Mouse (Mus musculus) layer of hippocampus, postnatal 36 days (tissue): ENCODE measurements around the gene Fto. TPM values are rescaled to one million over a fixed set of nuclear protein-coding genes. Genes with fewer than 3 reads are reported as not detected.

ENCODE experiments used
- DNase-seq, 2 experiments: peaks; one replicate each; pipeline ENCODE4 v3.0.0; 2022
- total RNA-seq, 2 experiments: library from RNA; stranded (reverse); gene quantifications; 2 replicates each; pipeline ENCODE4 v1.2.3; 2021

Fto gene
- total RNA-seq, 2 experiments from 2014 or later, result 136 to 140 TPM

GRCm38 (mm10) chr8:91395340-91396055 lies 82.2 kb downstream of the Fto start:
- no peak for DNase-seq

GRCm38 (mm10) chr8:91398053-91398452 lies 84.7 kb downstream of the Fto start:
- no peak for DNase-seq

DNA sequence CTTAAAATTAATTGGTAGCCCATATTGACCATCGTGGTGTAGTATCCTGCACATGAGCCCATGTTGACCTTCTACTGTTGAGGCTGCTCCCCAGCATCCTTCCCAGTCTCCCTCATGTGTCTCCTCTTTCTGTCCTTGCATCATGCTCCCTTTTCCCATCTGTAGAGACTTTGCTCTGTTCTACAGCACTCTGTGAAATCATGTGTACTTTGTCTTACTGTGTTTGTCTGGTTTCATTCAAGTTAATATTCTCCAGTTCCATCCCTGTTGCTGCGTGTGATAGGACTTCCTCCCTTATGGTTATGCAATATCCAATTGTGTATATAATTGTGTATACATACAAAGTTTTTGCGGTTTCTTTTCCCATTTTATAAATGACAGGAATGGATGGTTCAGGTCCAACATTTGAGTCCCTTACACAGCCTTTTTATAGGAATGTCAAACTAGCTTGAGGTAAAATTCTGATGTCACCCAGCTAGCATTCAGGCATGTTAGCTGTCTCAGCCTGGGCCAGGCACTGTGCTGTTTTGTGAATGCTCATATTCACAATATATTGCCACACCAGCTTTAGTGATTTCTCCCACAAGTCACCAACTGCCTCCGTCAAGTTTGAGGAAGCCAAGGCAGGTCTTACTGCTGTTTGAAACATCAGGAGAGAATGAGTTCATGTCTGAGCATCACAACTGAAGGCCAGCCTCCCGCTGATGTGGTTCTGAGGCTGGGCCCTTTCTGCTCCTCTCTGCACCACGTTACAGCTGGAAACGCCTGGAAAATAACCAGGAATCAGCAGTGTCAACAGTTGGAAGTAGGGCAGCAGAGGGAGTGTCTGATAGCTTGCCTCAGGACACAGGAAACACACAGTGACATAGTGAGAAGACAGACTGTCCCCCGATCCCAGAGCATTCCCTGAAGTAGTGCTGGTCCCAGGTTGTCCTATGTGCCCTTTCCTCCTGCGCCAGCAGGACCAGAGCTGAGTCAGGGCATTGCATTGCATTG lies 90.0 kb downstream of the Fto start:
- no peak for DNase-seq

GRCm38 (mm10) chr8:91404311-91404710 lies 91.0 kb downstream of the Fto start:
- no peak for DNase-seq

DNA sequence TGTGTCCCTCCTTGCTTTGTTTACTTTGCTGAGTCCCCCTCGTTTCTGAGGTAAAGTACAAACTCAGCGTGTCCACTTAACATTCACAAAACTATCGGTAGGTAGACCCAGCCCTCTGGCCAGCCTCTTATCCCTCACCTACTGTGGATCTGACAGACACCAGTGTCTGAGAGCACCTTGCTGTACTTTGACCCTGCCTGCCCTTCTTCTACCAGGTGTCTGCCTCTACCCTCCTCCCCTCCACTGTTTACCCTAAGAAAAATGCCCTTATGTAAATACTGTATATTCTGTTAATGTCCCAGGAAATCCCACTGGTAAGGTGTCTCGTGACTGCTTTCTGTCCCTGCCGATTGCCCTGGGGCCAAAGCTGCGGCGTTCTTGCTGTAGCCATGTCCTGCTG lies 91.8 kb downstream of the Fto start:
- DNase-seq, result no peak

- DNase-seq, result no peak
Measured at GRCm38 (mm10) chr8:91406624-91407290, 93.4 kb downstream of the Fto start.

- DNase-seq, result no peak
Measured at GRCm38 (mm10) chr8:91407880-91408279, 94.6 kb downstream of the Fto start.

DNA sequence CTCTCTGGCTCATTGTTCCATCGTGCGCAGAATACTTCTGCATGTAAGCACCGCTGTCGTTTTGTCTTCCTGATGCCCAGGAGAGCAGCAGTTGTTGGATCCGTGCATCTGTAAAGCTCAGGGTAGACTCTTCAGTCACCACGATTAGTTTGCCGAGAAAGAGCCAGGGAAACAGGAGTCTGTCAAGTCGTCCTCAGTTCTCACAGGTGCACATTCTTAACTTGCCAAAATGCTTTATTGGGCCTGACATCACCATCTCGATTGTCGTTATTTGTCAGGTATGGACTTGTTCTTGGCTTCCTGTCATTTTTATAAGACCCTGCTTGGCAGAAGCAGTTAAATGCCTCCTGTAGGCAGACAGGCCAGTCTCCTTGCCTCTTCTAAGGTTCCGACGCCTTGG lies 96.7 kb downstream of the Fto start:
- DNase-seq, result no peak

- DNase-seq, result no peak
Measured at GRCm38 (mm10) chr8:91424491-91425074, 111.3 kb downstream of the Fto start.

GRCm38 (mm10) chr8:91425251-91425866 lies 112.0 kb downstream of the Fto start:
- no peak for DNase-seq

DNA sequence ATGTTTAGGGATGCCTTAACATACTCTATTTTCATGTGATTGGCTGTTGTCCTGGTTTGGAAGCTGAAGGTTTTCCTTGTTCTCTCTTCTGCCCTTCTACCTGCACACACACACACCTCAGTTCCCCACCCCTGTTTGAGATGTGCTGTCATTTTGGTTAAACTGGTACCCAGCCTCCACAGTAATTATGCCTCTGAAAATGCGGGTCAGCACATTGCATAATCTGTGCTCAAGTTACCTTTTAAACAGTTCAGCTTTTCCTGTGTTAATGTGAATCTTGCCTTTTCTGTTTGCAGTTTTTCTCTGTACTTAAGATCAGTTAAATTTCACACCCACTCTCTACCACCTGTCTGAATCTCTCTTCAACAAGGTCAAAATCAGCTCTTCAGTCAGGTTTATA lies 113.2 kb downstream of the Fto start:
- DNase-seq, result no peak

DNA sequence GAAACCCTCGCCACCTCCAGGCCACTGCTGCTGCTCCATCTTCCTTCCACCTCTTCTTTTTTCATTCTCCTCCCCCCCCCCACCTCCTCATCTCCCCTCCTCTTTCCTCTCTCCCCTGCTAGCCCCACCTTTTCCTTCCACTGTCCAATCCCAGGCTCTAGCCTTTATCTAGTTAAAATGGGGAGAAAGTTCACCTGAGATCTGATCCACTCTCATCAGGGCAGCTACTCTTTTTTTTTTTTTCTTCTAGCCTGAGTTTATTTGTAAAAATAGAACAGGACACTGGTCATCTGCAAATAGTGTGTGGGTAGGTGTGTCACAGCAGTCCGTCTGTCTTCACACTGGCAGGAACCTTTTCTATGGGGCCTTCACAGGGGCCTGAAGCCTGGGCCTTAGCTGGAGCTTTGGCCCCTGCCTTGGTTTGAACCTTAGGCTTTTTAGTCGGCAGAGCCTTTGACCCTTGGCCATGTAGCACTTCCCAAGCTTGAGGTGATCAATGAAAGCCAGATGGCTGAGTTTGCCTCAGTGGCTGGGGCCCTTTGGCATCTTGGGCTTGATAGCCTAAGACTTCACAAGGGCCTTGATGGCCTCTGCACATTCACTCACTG lies 117.1 kb downstream of the Fto start:
- no peak for DNase-seq

- no peak for DNase-seq
Measured at GRCm38 (mm10) chr8:91436036-91436435, 122.7 kb downstream of the Fto start.

DNA sequence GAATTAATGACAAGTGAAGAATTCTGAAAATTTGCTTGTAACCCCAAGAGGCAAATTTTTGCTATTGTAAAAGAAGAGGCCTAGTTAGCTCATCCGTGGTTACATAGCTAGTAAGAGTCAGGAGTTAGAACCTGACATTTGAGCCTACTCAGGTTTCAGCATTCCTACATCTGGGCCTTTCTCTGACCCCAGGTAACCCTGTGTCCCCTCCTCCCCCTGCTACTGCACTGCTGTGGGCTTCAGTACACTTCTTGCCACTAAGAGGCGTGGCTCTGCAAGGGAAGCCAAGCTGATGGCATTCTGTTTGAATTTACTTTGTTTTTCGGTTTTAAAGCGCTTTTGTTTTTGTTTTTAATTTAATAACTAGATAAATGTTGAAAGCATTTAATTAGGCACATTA lies 130.6 kb downstream of the Fto start:
- DNase-seq, result no peak

- DNase-seq, result no peak
Measured at GRCm38 (mm10) chr8:91444636-91445410, 131.5 kb downstream of the Fto start.

DNA sequence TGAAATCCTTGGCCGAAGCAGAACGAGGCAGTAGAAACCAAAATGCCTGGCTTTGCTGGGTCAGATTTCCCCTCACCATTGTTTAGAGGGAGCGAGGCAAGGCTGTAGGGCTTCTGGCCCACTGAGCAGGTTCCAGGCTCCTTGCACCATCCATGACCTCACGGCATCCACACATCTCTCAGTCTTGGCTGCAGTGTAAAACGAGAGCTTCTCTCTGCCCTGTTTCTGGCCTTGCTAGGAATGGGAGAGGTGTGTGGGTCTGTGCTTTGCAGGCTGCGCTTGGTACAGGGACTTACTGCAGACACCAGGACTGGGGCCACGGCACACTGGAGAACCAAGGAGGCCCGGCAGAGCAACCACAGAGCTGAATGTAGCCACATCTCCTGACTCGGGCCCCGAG lies 132.2 kb downstream of the Fto start:
- DNase-seq, result no peak

DNA sequence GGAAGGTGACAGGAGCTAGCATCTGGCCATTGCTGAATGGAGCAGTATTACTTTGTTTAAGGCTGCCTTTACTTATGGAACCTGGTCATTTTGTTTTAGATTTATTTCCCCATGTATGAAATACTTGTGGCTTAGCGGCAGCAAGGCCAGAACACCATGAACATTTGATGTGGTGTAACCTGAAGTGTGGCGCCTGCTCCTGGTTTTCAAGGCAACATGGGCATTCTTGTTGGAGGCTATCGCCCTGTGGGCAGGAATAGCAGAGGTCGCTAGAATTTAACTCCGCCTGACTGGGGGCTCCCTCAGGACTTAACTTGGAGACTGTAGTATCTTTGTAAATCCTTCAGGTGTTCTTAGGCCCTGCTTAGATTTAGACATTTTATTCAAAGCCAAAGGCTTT lies 132.7 kb downstream of the Fto start:
- DNase-seq, result no peak

DNA sequence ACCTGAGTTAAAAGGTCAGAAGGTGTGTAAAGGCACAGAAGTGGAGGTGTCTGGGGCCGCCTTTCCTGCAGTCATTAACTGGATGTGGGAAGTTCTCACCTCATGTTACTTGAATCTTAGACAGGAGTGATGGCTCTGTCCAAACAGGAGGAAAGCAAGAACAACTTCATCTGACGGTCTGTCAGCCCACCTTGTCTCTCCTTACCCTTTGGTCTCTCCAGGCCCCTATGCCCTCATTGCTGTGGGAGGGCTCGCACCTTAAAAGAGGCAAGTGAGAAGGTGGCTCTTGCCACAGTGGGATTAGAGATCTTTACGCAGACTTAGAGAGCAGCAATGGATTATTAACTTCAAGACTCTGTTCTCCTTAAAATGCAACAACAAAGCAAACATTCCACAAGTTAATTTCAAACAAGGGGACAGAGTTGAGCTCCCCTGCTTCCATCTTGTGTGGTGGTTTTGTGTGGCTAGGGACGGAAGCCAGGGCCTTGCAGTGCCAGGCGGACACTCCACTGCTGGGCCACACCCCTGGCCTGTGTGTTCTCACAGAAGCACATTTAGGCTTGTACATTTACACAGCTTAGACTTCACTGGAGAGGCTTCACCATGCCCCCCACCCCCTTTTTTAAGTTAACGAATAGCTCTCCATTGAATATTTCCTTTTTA lies 135.5 kb downstream of the Fto start:
- no peak for DNase-seq

DNA sequence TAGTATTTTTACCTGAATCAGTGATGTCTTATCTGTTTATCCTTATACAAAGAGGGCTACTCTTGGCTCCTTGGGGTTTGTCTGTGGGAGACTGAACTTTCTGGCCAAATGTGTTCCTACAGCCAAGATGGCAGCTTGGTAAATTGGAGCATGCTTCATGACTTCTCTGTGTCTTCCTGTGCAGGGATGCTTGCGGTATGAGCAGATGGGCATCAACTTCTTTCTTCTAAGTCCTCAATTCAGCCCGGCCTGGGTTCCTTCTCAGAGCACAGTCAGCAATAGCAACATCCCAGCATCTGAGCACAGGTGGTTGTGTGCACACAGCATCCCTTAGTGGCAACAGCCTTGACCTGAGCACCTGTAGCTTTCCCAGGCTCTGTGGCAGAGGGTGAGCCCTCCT lies 141.6 kb downstream of the Fto start:
- DNase-seq, result no peak

DNA sequence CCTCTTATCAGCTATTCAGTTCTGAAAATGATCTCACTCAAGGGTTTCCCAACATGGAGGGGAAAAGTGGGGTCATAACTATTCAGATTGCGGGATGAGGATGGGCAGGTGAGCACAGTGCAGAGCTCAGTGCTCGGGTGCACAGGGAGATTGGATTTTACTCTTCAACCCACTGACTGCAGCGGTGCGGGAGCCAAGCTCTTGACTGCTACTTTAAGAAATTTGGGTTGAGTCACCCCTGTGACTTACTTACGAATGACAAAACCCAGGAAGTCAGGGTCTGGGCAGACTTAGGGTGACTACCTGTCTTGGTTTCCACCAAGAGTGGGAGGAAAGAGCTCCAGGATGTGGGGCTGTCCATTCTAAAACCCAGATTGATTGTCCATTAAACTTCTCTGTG lies 142.3 kb downstream of the Fto start:
- DNase-seq, result no peak
